Mouse (Mus musculus) myocyte (in vitro differentiated cells): ENCODE measurements at regions not wholly inside any gene's neighbourhood (a gene's known extent, or its start where the extent isn't known, plus 50 kb on each side); places are given as distances from the start of the nearest gene placed in this dataset.

ENCODE experiments used
- CEBPB ChIP-seq: IDR thresholded peaks from 2 replicates; pipeline ENCODE4 v1.6.1; 2011; ENCODE audit warnings: mild to moderate bottlenecking, moderate library complexity; ENCODE audit not compliant: poor library complexity, insufficient read depth, severe bottlenecking
- E2F4 ChIP-seq: IDR thresholded peaks from one replicate; pipeline ENCODE4 v1.6.1; 2011; ENCODE audit warnings: mild to moderate bottlenecking, control low read depth, moderate library complexity; ENCODE audit not compliant: insufficient read depth
- MAX ChIP-seq: IDR thresholded peaks from one replicate; pipeline ENCODE4 v1.6.1; 2011; ENCODE audit warnings: low read depth, mild to moderate bottlenecking, control low read depth
- MYOD1 ChIP-seq, 3 experiments: IDR thresholded peaks; one replicate each; pipeline ENCODE4 v1.6.1; 2011; ENCODE audit warnings: control low read depth in 2 of 3, low read depth in 2 of 3, mild to moderate bottlenecking in 2 of 3, moderate library complexity in 1 of 3; ENCODE audit not compliant: insufficient read length in 2 of 3, control insufficient read depth in 1 of 3
- MYOG ChIP-seq, 3 experiments: IDR thresholded peaks; one replicate each; pipeline ENCODE4 v1.6.1; 2011; ENCODE audit warnings: control low read depth in 2 of 3, low read depth in 2 of 3, mild to moderate bottlenecking in 2 of 3; ENCODE audit not compliant: insufficient read length in 2 of 3, control insufficient read depth in 1 of 3, insufficient read depth in 1 of 3
- POLR2A ChIP-seq: IDR thresholded peaks from one replicate; pipeline ENCODE4 v1.6.1; 2011; ENCODE audit warnings: low read depth, mild to moderate bottlenecking, control low read depth, moderate library complexity; ENCODE audit not compliant: insufficient read length
- POLR2AphosphoS2 ChIP-seq: IDR thresholded peaks from one replicate; pipeline ENCODE4 v1.6.1; 2011; ENCODE audit warnings: low read depth, control low read depth; ENCODE audit not compliant: insufficient read length
- REST ChIP-seq: IDR thresholded peaks from one replicate; pipeline ENCODE4 v1.6.1; 2011; ENCODE audit warnings: mild to moderate bottlenecking, control low read depth, moderate library complexity; ENCODE audit not compliant: insufficient read depth, insufficient read length
- SRF ChIP-seq: IDR thresholded peaks from one replicate; pipeline ENCODE4 v1.6.1; 2011; ENCODE audit warnings: low read depth; ENCODE audit not compliant: control insufficient read depth, insufficient read length
- TCF12 ChIP-seq: IDR thresholded peaks from one replicate; pipeline ENCODE4 v1.6.1; 2011; ENCODE audit warnings: mild to moderate bottlenecking, control low read depth; ENCODE audit not compliant: poor library complexity, insufficient read depth, severe bottlenecking
- TCF3 ChIP-seq: IDR thresholded peaks from one replicate; pipeline ENCODE4 v1.6.1; 2011; ENCODE audit warnings: low read depth, control low read depth; ENCODE audit not compliant: insufficient read length
- USF1 ChIP-seq: IDR thresholded peaks from one replicate; pipeline ENCODE4 v1.6.1; 2011; ENCODE audit warnings: low read depth, mild to moderate bottlenecking, control low read depth, moderate library complexity

DNA sequence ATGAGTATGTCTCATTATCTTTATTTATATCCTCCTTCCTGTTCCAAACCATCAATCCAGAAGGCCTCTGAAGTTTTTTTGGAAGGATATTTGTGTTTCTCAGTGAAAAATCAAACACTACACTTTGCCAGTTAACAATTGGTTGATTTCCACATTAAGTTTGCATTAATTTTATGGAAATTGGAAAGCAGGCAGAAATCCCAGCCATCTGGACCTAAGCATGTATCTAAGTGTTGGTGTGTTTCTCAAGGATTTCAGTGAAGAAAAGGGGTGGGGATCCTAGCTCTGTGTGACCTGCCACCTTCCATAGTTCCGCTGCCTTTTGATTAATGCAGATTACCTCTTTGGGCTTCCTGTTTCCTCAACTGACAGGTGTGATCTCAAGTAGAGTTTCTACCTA, 296.5 kb downstream of the Icos start:
- TF ChIP-seq POLR2A (no peak), POLR2AphosphoS2 (no peak), USF1 (no peak), SRF (no peak), MAX (no peak), TCF12 (no peak), REST (no peak), CEBPB (no peak), MYOD1 (IDR thresholded peaks at IDR 0.05; ENCODE audit: control insufficient read depth in 1 of 3, insufficient read length in 2 of 3, low read depth in 2 of 3) (no peak), E2F4 (no peak), MYOG (IDR thresholded peaks at IDR 0.05; ENCODE audit: control insufficient read depth in 1 of 3, insufficient read depth in 1 of 3, insufficient read length in 2 of 3, low read depth in 2 of 3) (no peak), TCF3 (no peak)
